Mouse (Mus musculus): Measurements from ENCODE around the gene Gm10799. TPM values are rescaled to one million over a fixed set of nuclear protein-coding genes. Genes with fewer than 3 reads are reported as not detected.

Gm10799 gene
- total RNA-seq, 2 experiments from 2014 or later: not detected

Other genes starting within 250 kb of the Gm10799 start
- 10 to 100 TPM; 27.9 to 32.2 TPM for gene Lmo2, start 110.6 kb downstream of the Gm10799 start, total RNA-seq (2021)
- 100 to 1,000 TPM in 1 of 2 experiments, 10 to 100 TPM in 1; 71.5 to 103 TPM for gene Fbxo3, start 40.8 kb downstream of the Gm10799 start, total RNA-seq (2021)
- not detected for gene 4931422A03Rik, start 40.2 kb downstream of the Gm10799 start, total RNA-seq (2021)
- gene Gm10912, start 2.7 kb downstream of the Gm10799 start, total RNA-seq (2021): under 1 TPM; 0.26 to 0.46 TPM
- gene Cd59b, start 1.3 kb upstream of the Gm10799 start, total RNA-seq (2021): 1 to 10 TPM; 6.8 to 7.8 TPM
- gene Cd59a, start 27.3 kb upstream of the Gm10799 start, total RNA-seq (2021): 100 to 1,000 TPM in 1 of 2 experiments, 10 to 100 TPM in 1; 85.0 to 104 TPM
- 1 to 10 TPM; 1.1 to 2.1 TPM for gene A930018P22Rik, start 54.2 kb upstream of the Gm10799 start, total RNA-seq (2021)

Measured in adrenal gland, postnatal 36 days (tissue).